Mouse (Mus musculus): ENCODE measurements around the gene Tspear. TPM values are rescaled to one million over a fixed set of nuclear protein-coding genes. Genes with fewer than 3 reads are reported as not detected.

Tspear gene
- polyA plus RNA-seq, 1 experiment from 2014 or later, result 1.1 TPM

DNA sequence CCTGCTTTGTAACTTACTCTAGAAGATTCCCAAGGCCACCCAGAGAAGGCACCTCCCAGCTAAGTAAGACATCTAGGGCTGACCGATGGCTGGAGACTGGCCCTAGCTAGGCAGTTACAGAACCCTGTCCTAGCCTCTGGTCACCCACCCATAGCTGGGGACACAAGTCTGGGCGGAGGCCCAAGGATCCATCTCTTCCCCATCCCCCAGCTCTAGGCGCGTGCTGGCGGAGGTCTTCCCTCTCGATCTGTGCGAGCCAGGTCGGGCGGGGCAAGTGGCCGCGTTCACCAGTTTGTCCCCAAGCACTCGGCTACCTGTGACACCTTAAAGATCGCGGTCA, 215.5 kb downstream of the Tspear start:
- no peaks in the 10 kb centered on the region for H3K36me3 ChIP-seq (replicated peaks)
- peaks cover 24% of the 10 kb centered on the region for H3K4me1 ChIP-seq
- DNase-seq (ENCODE audit: extremely low spot score, low spot score), result no peak
- peak overlapping the region; percentile 83 for H3K27ac ChIP-seq
- H3K27me3 ChIP-seq (ENCODE audit: poor library complexity, severe bottlenecking), result peaks cover 18% of the 10 kb centered on the region
- WGBS, result 2% methylated on average over 14 of the region's 14 CpGs
- no peaks in the 10 kb centered on the region for H3K9me3 ChIP-seq
- peak overlapping the region; percentile 73 for H3K4me3 ChIP-seq

DNA sequence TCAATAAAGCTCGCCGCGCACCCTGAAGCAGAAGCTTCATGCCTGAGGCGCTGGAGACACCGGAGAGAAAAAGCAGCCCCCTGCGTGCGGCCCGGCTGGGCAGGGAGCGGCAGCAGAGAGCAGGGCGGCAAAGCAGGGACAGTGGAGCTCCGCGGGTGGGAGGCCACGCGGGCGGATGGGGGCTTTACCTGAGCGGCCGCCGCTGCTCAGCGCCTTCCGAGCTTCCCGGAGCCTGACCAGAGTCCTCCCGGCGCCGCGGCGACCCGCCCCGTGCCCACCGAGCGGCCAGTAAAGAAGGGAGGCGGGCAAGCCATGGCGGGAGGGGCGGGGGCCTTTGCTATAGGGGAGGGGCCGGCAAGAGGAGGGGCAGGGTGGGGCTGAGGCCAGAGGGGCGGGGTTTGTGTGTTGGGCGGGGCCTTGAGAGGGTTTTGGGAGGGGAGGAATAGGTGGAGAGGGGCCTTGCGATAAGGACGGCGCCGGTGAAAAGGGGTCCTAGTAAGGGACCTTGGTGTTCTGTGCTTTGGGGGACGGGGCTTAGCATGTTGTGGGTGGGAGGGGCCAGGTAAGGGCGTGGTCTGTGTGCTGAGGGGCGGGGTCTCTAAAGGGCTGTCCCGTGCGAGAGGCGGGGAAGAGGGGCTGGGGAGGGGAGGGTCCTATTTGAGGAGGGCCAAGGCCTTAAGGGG, 216.0 kb downstream of the Tspear start, which contains the start of gene Lrrc3:
TSS of gene Lrrc3 (minus strand) at position 326 of the 683 bp plus-strand sequence.
- Histone ChIP-seq H3K27ac (peak within 1 kb of the TSS; percentile 83), H3K9me3 (no peaks in the 10 kb centered on the region), H3K36me3 (replicated peaks) (no peaks in the 10 kb centered on the region), H3K27me3 (ENCODE audit: poor library complexity, severe bottlenecking) (peaks cover 18% of the 10 kb centered on the region), H3K4me3 (peak within 1 kb of the TSS; percentile 73), H3K4me1 (peaks cover 24% of the 10 kb centered on the region)
- WGBS, result under 1% methylated on average over 42 of the region's 46 CpGs
- DNase-seq (ENCODE audit: extremely low spot score, low spot score), result peak; percentile 83

DNA sequence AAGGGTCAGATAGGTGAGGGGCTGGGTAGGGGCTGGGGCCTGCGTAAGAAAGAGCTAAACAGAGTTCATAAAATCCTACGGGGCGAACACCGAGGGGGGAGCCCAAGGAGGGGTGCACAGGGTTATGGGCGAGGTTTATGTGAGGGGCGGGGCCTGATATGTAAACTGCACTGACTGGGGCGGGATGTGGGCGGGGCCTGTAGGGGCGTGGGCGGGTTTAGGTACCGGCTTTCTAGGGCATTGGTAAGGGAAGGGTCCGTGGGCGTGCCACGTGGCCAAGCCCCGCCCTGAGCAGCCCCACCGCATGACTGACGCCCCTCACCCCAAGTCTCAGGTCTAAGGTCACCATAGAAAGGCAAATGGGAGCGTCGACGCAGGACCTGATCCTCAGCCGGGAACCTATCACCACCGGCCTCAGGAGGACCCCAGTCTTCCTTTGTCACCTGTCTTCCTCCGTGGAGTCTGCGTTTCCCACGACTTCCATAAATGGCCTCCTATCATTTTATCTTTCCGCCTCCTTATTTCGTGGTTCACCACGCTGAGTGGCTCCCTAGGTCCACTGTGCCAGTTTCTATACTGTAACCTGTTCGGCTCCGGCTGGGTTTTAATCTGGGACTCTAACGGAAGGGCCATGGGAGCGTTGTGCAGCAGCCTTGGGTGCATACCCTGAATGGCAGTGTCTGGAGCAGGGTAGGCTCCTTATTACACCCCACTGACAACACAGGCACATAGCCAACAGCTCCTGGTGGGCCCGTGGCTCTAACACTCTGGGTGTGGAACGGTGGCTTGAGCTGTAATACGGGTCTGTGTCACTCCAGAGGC, 216.7 kb downstream of the Tspear start:
- no peaks in the 10 kb centered on the region for H3K9me3 ChIP-seq
- peak overlapping the region; percentile 83 for H3K27ac ChIP-seq
- peak; percentile 84 for DNase-seq (ENCODE audit: extremely low spot score, low spot score)
- H3K4me1 ChIP-seq, result peaks cover 24% of the 10 kb centered on the region
- peak overlapping the region; percentile 73 for H3K4me3 ChIP-seq
- 9% methylated on average over 35 of the region's 35 CpGs for WGBS
- no peaks in the 10 kb centered on the region for H3K36me3 ChIP-seq (replicated peaks)
- H3K27me3 ChIP-seq (ENCODE audit: poor library complexity, severe bottlenecking), result peaks cover 18% of the 10 kb centered on the region

DNA sequence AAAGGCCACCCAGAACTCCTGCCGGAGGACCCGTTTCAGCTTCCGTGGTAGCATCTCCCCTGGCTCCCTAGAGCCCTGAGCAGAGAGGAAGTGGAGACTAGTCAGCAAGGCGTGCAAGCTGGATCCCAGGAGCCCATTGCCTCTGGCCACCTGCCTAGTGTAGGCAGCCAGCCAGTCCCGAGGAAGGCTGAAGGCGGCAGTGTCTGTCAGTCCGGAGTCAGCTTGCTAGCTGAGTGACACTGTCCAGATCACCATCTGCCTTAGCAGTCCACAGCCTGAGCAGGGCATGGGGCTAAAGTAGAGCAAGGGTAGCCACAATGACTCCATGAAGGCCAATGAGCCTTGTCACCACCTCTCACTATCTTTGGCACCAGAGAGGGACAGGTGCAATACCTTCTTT, 226.2 kb downstream of the Tspear start:
- DNase-seq (ENCODE audit: extremely low spot score, low spot score), result no peak
- 86% methylated on average over 7 of the region's 7 CpGs for WGBS
- no peaks in the 10 kb centered on the region for H3K9me3 ChIP-seq
- no peaks in the 10 kb centered on the region for H3K4me1 ChIP-seq
- no peak overlapping the region for H3K4me3 ChIP-seq
- H3K36me3 ChIP-seq (replicated peaks), result no peaks in the 10 kb centered on the region
- H3K27me3 ChIP-seq (ENCODE audit: poor library complexity, severe bottlenecking), result no peaks in the 10 kb centered on the region
- H3K27ac ChIP-seq, result no peak overlapping the region

DNA sequence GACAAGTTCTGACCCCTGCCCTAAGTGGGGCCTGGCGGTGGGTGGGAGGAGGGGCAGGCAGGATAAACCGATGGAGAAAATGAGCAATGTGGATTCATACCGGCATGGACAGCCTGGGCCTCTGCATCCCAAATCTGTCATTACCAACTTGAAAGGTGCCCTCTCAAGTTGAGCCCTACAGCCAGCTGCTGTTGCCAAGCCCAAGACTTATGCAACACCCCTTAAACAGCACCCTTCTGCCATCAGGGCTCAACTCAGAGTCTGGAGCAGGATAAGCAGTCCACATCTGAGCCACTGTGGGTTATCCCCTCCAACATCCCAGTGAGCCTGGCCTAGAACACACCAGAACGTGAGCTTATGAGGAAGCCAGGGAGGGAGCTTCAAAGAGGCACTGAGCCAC, 226.9 kb downstream of the Tspear start:
- H3K27ac ChIP-seq, result no peak overlapping the region
- 85% methylated on average over 4 of the region's 4 CpGs for WGBS
- no peaks in the 10 kb centered on the region for H3K36me3 ChIP-seq (replicated peaks)
- DNase-seq (ENCODE audit: extremely low spot score, low spot score), result no peak
- no peaks in the 10 kb centered on the region for H3K27me3 ChIP-seq (ENCODE audit: poor library complexity, severe bottlenecking)
- no peaks in the 10 kb centered on the region for H3K9me3 ChIP-seq
- H3K4me3 ChIP-seq, result no peak overlapping the region
- H3K4me1 ChIP-seq, result no peaks in the 10 kb centered on the region

DNA sequence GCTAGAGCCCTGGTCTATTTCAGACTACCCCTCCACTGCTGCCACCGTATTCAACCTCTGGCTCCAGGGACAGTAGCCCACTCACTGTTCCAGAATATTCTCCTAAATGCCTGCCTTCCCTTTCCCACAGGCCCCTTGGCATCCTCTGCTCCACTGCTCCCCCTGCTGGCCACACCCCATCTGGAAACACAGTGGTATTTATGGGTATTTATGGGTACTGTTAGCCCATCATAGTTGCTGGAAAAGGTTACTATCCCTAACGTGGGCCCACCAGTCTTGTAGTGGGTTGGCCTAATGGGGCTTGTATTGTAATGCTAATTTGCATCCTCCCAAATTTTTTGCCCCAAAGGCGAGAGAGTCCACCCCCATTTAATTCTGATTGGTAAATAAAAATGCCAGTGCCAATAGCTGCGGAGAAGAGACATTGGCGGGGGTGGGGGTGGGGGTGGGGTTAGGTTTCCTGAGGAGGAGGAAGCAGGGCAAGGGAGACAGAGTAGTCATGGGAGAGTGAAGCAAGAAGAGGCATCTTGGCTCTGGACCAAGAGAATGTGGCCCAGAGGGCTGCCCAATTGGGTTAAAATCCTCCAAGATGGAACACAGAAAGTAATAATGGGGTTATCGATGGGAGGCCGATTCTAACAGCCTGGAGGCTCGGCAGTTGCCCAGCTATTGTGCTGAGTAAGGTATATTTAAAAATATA, 230.4 kb downstream of the Tspear start:
- Histone ChIP-seq H3K4me3 (no peak overlapping the region), H3K9me3 (no peaks in the 10 kb centered on the region), H3K36me3 (replicated peaks) (no peaks in the 10 kb centered on the region), H3K4me1 (no peaks in the 10 kb centered on the region), H3K27me3 (ENCODE audit: poor library complexity, severe bottlenecking) (no peaks in the 10 kb centered on the region), H3K27ac (no peak overlapping the region)
- WGBS, result 71% methylated on average over 8 of the region's 8 CpGs
- peak; percentile 31 for DNase-seq (ENCODE audit: extremely low spot score, low spot score)

DNA sequence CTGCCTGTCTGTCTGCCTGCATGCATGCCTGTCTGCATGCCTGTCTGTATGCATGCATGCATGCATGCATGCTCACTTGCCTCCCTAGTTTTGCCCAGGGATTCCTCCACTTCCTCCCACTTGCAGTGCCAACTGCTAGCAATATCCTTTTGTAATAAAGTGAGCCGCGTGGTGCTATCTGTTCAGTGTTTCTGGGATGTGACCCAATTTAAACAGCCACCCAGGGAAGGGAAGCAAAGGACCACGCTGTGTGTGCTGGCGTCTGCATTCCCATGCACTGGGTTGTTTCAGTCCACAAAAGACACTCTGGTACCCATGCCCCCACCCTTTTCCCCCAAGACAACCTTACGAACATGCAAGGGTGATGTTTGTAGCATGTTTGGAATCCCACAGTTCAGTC, 234.6 kb downstream of the Tspear start:
- DNase-seq (ENCODE audit: extremely low spot score, low spot score), result no peak
- Histone ChIP-seq H3K9me3 (no peaks in the 10 kb centered on the region), H3K27me3 (ENCODE audit: poor library complexity, severe bottlenecking) (no peaks in the 10 kb centered on the region), H3K4me3 (no peak overlapping the region), H3K27ac (no peak overlapping the region), H3K4me1 (peaks cover 6% of the 10 kb centered on the region; the same call in 1 of the 2 replicates), H3K36me3 (replicated peaks) (no peaks in the 10 kb centered on the region)
- 85% methylated on average over 5 of the region's 5 CpGs for WGBS

DNA sequence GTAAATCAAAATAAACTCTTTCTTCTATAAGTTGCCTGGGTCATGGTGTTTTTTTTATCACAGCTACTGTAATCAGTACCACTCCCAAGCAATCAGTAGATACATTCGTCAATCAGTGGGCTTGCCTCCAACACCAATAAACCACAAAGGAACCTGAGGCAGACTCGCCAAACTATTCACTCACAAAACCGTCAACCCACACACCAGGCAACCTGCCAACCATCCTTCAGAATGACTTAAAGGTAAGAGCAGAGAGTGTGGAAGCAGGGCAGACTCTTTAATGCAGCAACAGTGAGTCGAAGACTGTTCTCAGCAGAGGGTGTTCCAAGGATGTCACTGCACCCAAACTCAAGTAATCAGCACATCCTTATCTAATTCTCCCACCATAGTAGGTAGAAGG, 236.3 kb downstream of the Tspear start:
- H3K9me3 ChIP-seq, result no peaks in the 10 kb centered on the region
- H3K27me3 ChIP-seq (ENCODE audit: poor library complexity, severe bottlenecking), result no peaks in the 10 kb centered on the region
- no peak overlapping the region for H3K4me3 ChIP-seq
- DNase-seq (ENCODE audit: extremely low spot score, low spot score), result no peak
- H3K36me3 ChIP-seq (replicated peaks), result no peaks in the 10 kb centered on the region
- WGBS, result 90% methylated on average over 4 of the region's 4 CpGs
- H3K27ac ChIP-seq, result no peak overlapping the region
- H3K4me1 ChIP-seq, result peaks cover 6% of the 10 kb centered on the region; the same call in 1 of the 2 replicates

DNA sequence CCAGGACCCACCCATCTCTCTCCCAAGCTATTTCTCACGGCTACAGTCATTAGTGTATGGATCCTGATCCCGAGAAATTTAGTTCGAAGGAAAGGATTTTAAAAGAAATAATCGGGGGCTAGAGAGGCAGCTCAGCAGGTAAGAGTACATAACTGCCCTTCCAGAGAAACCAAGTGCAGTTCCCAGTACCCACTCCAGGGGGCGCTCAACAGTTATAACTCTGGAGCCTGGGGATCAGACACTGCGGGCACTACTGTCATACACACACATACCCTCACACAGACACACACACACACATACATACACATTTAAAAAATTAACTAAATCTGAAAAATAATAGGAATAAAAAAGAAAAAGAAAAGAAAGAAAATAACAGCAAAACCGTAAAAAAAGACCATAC, 239.8 kb downstream of the Tspear start:
- Histone ChIP-seq H3K9me3 (no peaks in the 10 kb centered on the region), H3K4me1 (peaks cover 6% of the 10 kb centered on the region; the same call in 1 of the 2 replicates), H3K4me3 (no peak overlapping the region), H3K27ac (no peak overlapping the region), H3K36me3 (replicated peaks) (no peaks in the 10 kb centered on the region), H3K27me3 (ENCODE audit: poor library complexity, severe bottlenecking) (no peaks in the 10 kb centered on the region)
- 41% methylated on average over 7 of the region's 7 CpGs for WGBS
- peak; percentile 48 for DNase-seq (ENCODE audit: extremely low spot score, low spot score)

DNA sequence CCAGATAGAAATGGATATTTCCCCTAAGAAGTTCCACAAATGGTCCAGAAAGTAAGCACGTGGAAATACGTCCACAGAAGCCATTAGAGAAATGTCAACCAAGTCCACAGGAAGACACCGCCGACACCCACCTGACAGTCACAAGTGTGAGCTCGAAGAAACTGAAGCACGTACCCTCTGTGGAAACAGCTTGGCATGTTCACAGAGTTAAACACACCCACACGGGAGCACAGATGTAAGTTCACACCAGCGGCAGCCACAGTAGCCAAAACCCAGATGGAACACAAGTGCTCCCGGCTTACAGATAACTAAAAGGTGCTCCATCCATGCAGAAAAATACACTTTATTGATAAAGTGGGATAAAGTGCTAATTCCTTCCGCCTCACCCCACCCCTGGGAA, 241.0 kb downstream of the Tspear start:
- no peaks in the 10 kb centered on the region for H3K9me3 ChIP-seq
- H3K4me3 ChIP-seq, result no peak overlapping the region
- H3K27me3 ChIP-seq (ENCODE audit: poor library complexity, severe bottlenecking), result no peaks in the 10 kb centered on the region
- peaks cover 6% of the 10 kb centered on the region; the same call in 1 of the 2 replicates for H3K4me1 ChIP-seq
- no peak overlapping the region for H3K27ac ChIP-seq
- no peaks in the 10 kb centered on the region for H3K36me3 ChIP-seq (replicated peaks)
- 91% methylated on average over 10 of the region's 10 CpGs for WGBS
- DNase-seq (ENCODE audit: extremely low spot score, low spot score), result no peak
